In genomic region chr15:89127364-89127940, GRCm38 (mm10) we compare ENCODE assay signal across 8 mouse cellular contexts. TPM values are rescaled to one million over a fixed set of nuclear protein-coding genes. Genes with fewer than 3 reads are reported as not detected.
DNase-seq lines count a peak whose midpoint lies in the region; ATAC-seq and TF ChIP-seq lines count a peak whose summit lies in the region.

No protein-coding gene starts in this region.

- no peak for TF ChIP-seq CTCF in thymus, adult 2 months (IDR thresholded peaks at IDR 0.05; ENCODE audit: borderline replicate concordance, control insufficient read depth, extremely low read depth, insufficient read depth, low read length, poor library complexity)

- H3K9ac ChIP-seq in kidney, embryonic 15.5 days = peak overlapping the region; percentile 63
- peak overlapping the region; percentile 79 for H3K9ac ChIP-seq in embryonic facial prominence, embryonic 13.5 days
- H3K9ac ChIP-seq in intestine, embryonic 15.5 days = peak overlapping the region; percentile 68; the same call in 1 of the 2 replicates
- H3K9ac ChIP-seq in neural tube, embryonic 12.5 days = peak overlapping the region; percentile 66

- H3K4me2 ChIP-seq in kidney, embryonic 15.5 days = peak overlapping the region; percentile 84
- peak overlapping the region; percentile 88 for H3K4me2 ChIP-seq in embryonic facial prominence, embryonic 13.5 days
- H3K4me2 ChIP-seq in intestine, embryonic 15.5 days (replicated peaks) = peak overlapping the region; percentile 91
- H3K4me2 ChIP-seq in neural tube, embryonic 12.5 days (replicated peaks) = peak overlapping the region; percentile 78

- peaks cover 28% of the 10 kb centered on the region for H3K4me1 ChIP-seq in kidney, embryonic 15.5 days
- H3K4me1 ChIP-seq in embryonic facial prominence, embryonic 13.5 days = peaks cover 28% of the 10 kb centered on the region
- peaks cover 28% of the 10 kb centered on the region for H3K4me1 ChIP-seq in intestine, embryonic 15.5 days (replicated peaks)
- peaks cover 24% of the 10 kb centered on the region for H3K4me1 ChIP-seq in neural tube, embryonic 12.5 days
- H3K4me1 ChIP-seq in thymus, adult 2 months (replicated peaks; ENCODE audit: control insufficient read depth, insufficient read depth, low read length) = peaks cover 39% of the 10 kb centered on the region

- peaks cover 7% of the 10 kb centered on the region for H3K36me3 ChIP-seq in kidney, embryonic 15.5 days
- H3K36me3 ChIP-seq in embryonic facial prominence, embryonic 13.5 days = peaks cover 11% of the 10 kb centered on the region; the same call in 1 of the 2 replicates
- no peaks in the 10 kb centered on the region for H3K36me3 ChIP-seq in intestine, embryonic 15.5 days
- H3K36me3 ChIP-seq in neural tube, embryonic 12.5 days = peaks cover 10% of the 10 kb centered on the region
- no peaks in the 10 kb centered on the region for H3K36me3 ChIP-seq in thymus, adult 2 months (ENCODE audit: control insufficient read depth, insufficient read depth, low read length)

- 84% methylated on average over 8 of the region's 8 CpGs for WGBS in kidney, embryonic 15.5 days
- WGBS in embryonic facial prominence, embryonic 13.5 days = 87% methylated on average over 8 of the region's 8 CpGs
- 73% methylated on average over 8 of the region's 8 CpGs for WGBS in intestine, embryonic 15.5 days
- 81% methylated on average over 8 of the region's 8 CpGs for WGBS in neural tube, embryonic 12.5 days
- WGBS in thymus, adult 2 months = 81% methylated on average over 8 of the region's 8 CpGs

- no peaks in the 10 kb centered on the region for H3K9me3 ChIP-seq in kidney, embryonic 15.5 days (replicated peaks)
- H3K9me3 ChIP-seq in embryonic facial prominence, embryonic 13.5 days = no peaks in the 10 kb centered on the region
- no peaks in the 10 kb centered on the region for H3K9me3 ChIP-seq in intestine, embryonic 15.5 days
- no peaks in the 10 kb centered on the region for H3K9me3 ChIP-seq in neural tube, embryonic 12.5 days

- no peaks in the 10 kb centered on the region for H3K27me3 ChIP-seq in kidney, embryonic 15.5 days
- H3K27me3 ChIP-seq in embryonic facial prominence, embryonic 13.5 days = no peaks in the 10 kb centered on the region
- H3K27me3 ChIP-seq in intestine, embryonic 15.5 days (replicated peaks) = no peaks in the 10 kb centered on the region
- no peaks in the 10 kb centered on the region for H3K27me3 ChIP-seq in neural tube, embryonic 12.5 days (replicated peaks)
- no peaks in the 10 kb centered on the region for H3K27me3 ChIP-seq in thymus, adult 2 months (ENCODE audit: control insufficient read depth, insufficient read depth, low read length)

- no peak for TF ChIP-seq POLR2A in thymus, adult 2 months (IDR thresholded peaks at IDR 0.05; ENCODE audit: control insufficient read depth, extremely low read depth, insufficient read depth, low read length, poor library complexity)

- H3K4me3 ChIP-seq in kidney, embryonic 15.5 days (replicated peaks) = peak overlapping the region; percentile 66
- H3K4me3 ChIP-seq in embryonic facial prominence, embryonic 13.5 days = peak overlapping the region; percentile 62
- H3K4me3 ChIP-seq in intestine, embryonic 15.5 days (replicated peaks) = peak overlapping the region; percentile 65
- peak overlapping the region; percentile 45 for H3K4me3 ChIP-seq in neural tube, embryonic 12.5 days
- H3K4me3 ChIP-seq in thymus, adult 2 months (ENCODE audit: control insufficient read depth, insufficient read depth, low read length) = no peak overlapping the region

- DNase-seq in kidney, postnatal 14 days = no peak
- DNase-seq in retina, postnatal 1 day = no peak
- no peak for DNase-seq in thymus, adult 2 months
- DNase-seq in right cerebral cortex, postnatal 4 days = no peak

- ATAC-seq in kidney, embryonic 15.5 days (replicated peaks; ENCODE audit: low FRiP score) = no peak
- ATAC-seq in embryonic facial prominence, embryonic 13.5 days (ENCODE audit: insufficient number of reproducible peaks, insufficient read depth, low FRiP score, low TSS enrichment, low read depth) = no peak
- no peak for ATAC-seq in intestine, embryonic 15.5 days
- no peak for ATAC-seq in neural tube, embryonic 12.5 days (ENCODE audit: low FRiP score, low read depth)

- no peak overlapping the region for H3K27ac ChIP-seq in kidney, embryonic 15.5 days
- H3K27ac ChIP-seq in embryonic facial prominence, embryonic 13.5 days = no peak overlapping the region
- no peak overlapping the region for H3K27ac ChIP-seq in intestine, embryonic 15.5 days
- H3K27ac ChIP-seq in neural tube, embryonic 12.5 days = no peak overlapping the region
- H3K27ac ChIP-seq in thymus, adult 2 months (ENCODE audit: control insufficient read depth, insufficient read depth, low read length) = no peak overlapping the region

RNA-seq across cellular contexts. Expression of gene Hdac10, which starts 1.0 kb away (rescaled TPM):
- polyA plus RNA-seq in kidney, embryonic 15.5 days (2015; fragmentation: Nextera tagmentation; extraction: Ambion mirVana) = 17.8 and 19.3 TPM in 2 replicates
- polyA plus RNA-seq in embryonic facial prominence, embryonic 13.5 days (2015; fragmentation: Nextera tagmentation; extraction: Ambion mirVana) = 19.5 and 19.6 TPM in 2 replicates
- 20.3 and 20.8 TPM in 2 replicates for polyA plus RNA-seq in intestine, embryonic 15.5 days (2015; fragmentation: Nextera tagmentation; extraction: Ambion mirVana)
- 23.6 and 25.1 TPM in 2 replicates for polyA plus RNA-seq in neural tube, embryonic 12.5 days (2016; fragmentation: Nextera tagmentation; extraction: Ambion mirVana)
- polyA plus RNA-seq in thymus, adult 2 months (2012; rRNA removed) = 82.9 and 94.4 TPM in 2 replicates

RNA-seq across cellular contexts. Expression of gene Tubgcp6, which starts 4.5 kb away (rescaled TPM):
- 13.8 and 16.0 TPM in 2 replicates for polyA plus RNA-seq in kidney, embryonic 15.5 days (2015; fragmentation: Nextera tagmentation; extraction: Ambion mirVana)
- 17.0 and 18.0 TPM in 2 replicates for polyA plus RNA-seq in embryonic facial prominence, embryonic 13.5 days (2015; fragmentation: Nextera tagmentation; extraction: Ambion mirVana)
- polyA plus RNA-seq in intestine, embryonic 15.5 days (2015; fragmentation: Nextera tagmentation; extraction: Ambion mirVana) = 10.5 and 12.6 TPM in 2 replicates
- 18.7 and 20.6 TPM in 2 replicates for polyA plus RNA-seq in neural tube, embryonic 12.5 days (2016; fragmentation: Nextera tagmentation; extraction: Ambion mirVana)
- 97.4 and 98.9 TPM in 2 replicates for polyA plus RNA-seq in thymus, adult 2 months (2012; rRNA removed)

RNA-seq across cellular contexts. Expression of gene Mapk12, which starts 13.1 kb away (rescaled TPM):
- 14.8 and 16.7 TPM in 2 replicates for polyA plus RNA-seq in kidney, embryonic 15.5 days (2015; fragmentation: Nextera tagmentation; extraction: Ambion mirVana)
- polyA plus RNA-seq in embryonic facial prominence, embryonic 13.5 days (2015; fragmentation: Nextera tagmentation; extraction: Ambion mirVana) = 4.6 and 4.7 TPM in 2 replicates
- polyA plus RNA-seq in intestine, embryonic 15.5 days (2015; fragmentation: Nextera tagmentation; extraction: Ambion mirVana) = 3.6 and 4.2 TPM in 2 replicates
- polyA plus RNA-seq in neural tube, embryonic 12.5 days (2016; fragmentation: Nextera tagmentation; extraction: Ambion mirVana) = 11.7 and 13.4 TPM in 2 replicates
- polyA plus RNA-seq in thymus, adult 2 months (2012; rRNA removed) = 2.9 and 3.1 TPM in 2 replicates

RNA-seq across cellular contexts. Expression of gene Mapk11, which starts 22.0 kb away (rescaled TPM):
- 15.4 and 16.5 TPM in 2 replicates for polyA plus RNA-seq in kidney, embryonic 15.5 days (2015; fragmentation: Nextera tagmentation; extraction: Ambion mirVana)
- 13.3 and 13.5 TPM in 2 replicates for polyA plus RNA-seq in embryonic facial prominence, embryonic 13.5 days (2015; fragmentation: Nextera tagmentation; extraction: Ambion mirVana)
- 5.8 and 6.0 TPM in 2 replicates for polyA plus RNA-seq in intestine, embryonic 15.5 days (2015; fragmentation: Nextera tagmentation; extraction: Ambion mirVana)
- polyA plus RNA-seq in neural tube, embryonic 12.5 days (2016; fragmentation: Nextera tagmentation; extraction: Ambion mirVana) = 45.7 and 46.6 TPM in 2 replicates
- 27.3 and 28.6 TPM in 2 replicates for polyA plus RNA-seq in thymus, adult 2 months (2012; rRNA removed)

RNA-seq across cellular contexts. Expression of gene Selenoo, which starts 38.6 kb away (rescaled TPM):
- 18.0 and 19.9 TPM in 2 replicates for polyA plus RNA-seq in kidney, embryonic 15.5 days (2015; fragmentation: Nextera tagmentation; extraction: Ambion mirVana)
- polyA plus RNA-seq in embryonic facial prominence, embryonic 13.5 days (2015; fragmentation: Nextera tagmentation; extraction: Ambion mirVana) = 20.2 and 24.0 TPM in 2 replicates
- 15.9 and 17.6 TPM in 2 replicates for polyA plus RNA-seq in intestine, embryonic 15.5 days (2015; fragmentation: Nextera tagmentation; extraction: Ambion mirVana)
- polyA plus RNA-seq in neural tube, embryonic 12.5 days (2016; fragmentation: Nextera tagmentation; extraction: Ambion mirVana) = 23.2 and 27.2 TPM in 2 replicates
- polyA plus RNA-seq in thymus, adult 2 months (2012; rRNA removed) = 62.4 and 70.5 TPM in 2 replicates
